Mouse (Mus musculus) MEL (cell line): ENCODE measurements around the gene Ogdhl. TPM values are rescaled to one million over a fixed set of nuclear protein-coding genes. Genes with fewer than 3 reads are reported as not detected.

Experiments
- DNase-seq: peaks from one replicate; pipeline ENCODE4 v3.0.0; 2011; ENCODE audit warnings: low read depth, low spot score
- H3K27ac ChIP-seq: 2 replicates; pipeline ENCODE4 v1.5.1; 2012; ENCODE audit warnings: low read depth, mild to moderate bottlenecking, control low read depth, low read length, moderate library complexity; ENCODE audit not compliant: control insufficient read depth
- H3K27me3 ChIP-seq, 2 experiments: fragments of 150-350 bp in 1 of 2; sonication (generic) in 1 of 2; 2 replicates each; pipeline ENCODE4 v1.6.1; 2012; ENCODE audit warnings: low read length in 2 of 2, mild to moderate bottlenecking in 2 of 2, improper control_type of control experiment in 1 of 2, moderate library complexity in 1 of 2; ENCODE audit not compliant: insufficient read depth in 2 of 2, control insufficient read depth in 1 of 2
- H3K36me3 ChIP-seq, 2 experiments: 2 replicates each; pipeline ENCODE4 v1.6.1; 2012 to 2014; ENCODE audit warnings: low read length in 2 of 2, improper control_type of control experiment in 1 of 2, inconsistent platforms in 1 of 2, mild to moderate bottlenecking in 1 of 2; ENCODE audit not compliant: insufficient read depth in 2 of 2, control insufficient read depth in 1 of 2
- H3K4me1 ChIP-seq, 2 experiments: fragments of 150-350 bp in 1 of 2; sonication (generic) in 1 of 2; 2 replicates each; pipeline ENCODE4 v1.6.1; 2012; ENCODE audit warnings: low read length in 2 of 2, improper control_type of control experiment in 1 of 2, mild to moderate bottlenecking in 1 of 2; ENCODE audit not compliant: insufficient read depth in 2 of 2, control insufficient read depth in 1 of 2
- H3K4me3 ChIP-seq, 2 experiments: fragments of 150-350 bp in 1 of 2; sonication (generic) in 1 of 2; 2 replicates each; pipeline ENCODE4 v1.5.1; 2012; ENCODE audit warnings: low read depth in 2 of 2, low read length in 2 of 2, mild to moderate bottlenecking in 2 of 2, moderate library complexity in 2 of 2, control low read depth in 1 of 2, improper control_type of control experiment in 1 of 2; ENCODE audit not compliant: control insufficient read depth in 1 of 2, insufficient read depth in 1 of 2
- H3K79me2 ChIP-seq: 2 replicates; pipeline ENCODE4 v1.6.1; 2012; ENCODE audit warnings: mild to moderate bottlenecking, low read length, moderate library complexity; ENCODE audit not compliant: control insufficient read depth, poor library complexity, insufficient read depth
- H3K9ac ChIP-seq: 2 replicates; pipeline ENCODE4 v1.6.1; 2012; ENCODE audit warnings: low read depth, mild to moderate bottlenecking, control low read depth, low read length, moderate library complexity; ENCODE audit not compliant: control insufficient read depth, poor library complexity, severe bottlenecking
- H3K9me3 ChIP-seq: fragments of 150-350 bp; sonication (generic); replicated peaks from 2 replicates; pipeline ENCODE4 v1.6.1; 2012; ENCODE audit warnings: mild to moderate bottlenecking, low read length, improper control_type of control experiment, moderate library complexity; ENCODE audit not compliant: insufficient read depth
- CHD1 ChIP-seq: IDR thresholded peaks from 2 replicates; pipeline ENCODE4 v1.6.1; 2012; ENCODE audit warnings: low read depth, mild to moderate bottlenecking, inconsistent platforms, low read length, improper control_type of control experiment
- CHD2 ChIP-seq: IDR thresholded peaks from 2 replicates; pipeline ENCODE4 v1.6.1; 2011; ENCODE audit warnings: low read length, improper control_type of control experiment
- CTCF ChIP-seq, 3 experiments: IDR thresholded peaks in 2 of 3; conservative IDR thresholded peaks in 1 of 3; 2 replicates each; pipeline ENCODE4 v1.5.1; 2011 to 2012; ENCODE audit warnings: low read length in 3 of 3, low read depth in 2 of 3, mild to moderate bottlenecking in 2 of 3, improper control_type of control experiment in 1 of 3, inconsistent platforms in 1 of 3, mixed read lengths in 1 of 3, moderate library complexity in 1 of 3; ENCODE audit not compliant: control insufficient read depth in 1 of 3, insufficient read depth in 1 of 3, poor library complexity in 1 of 3, severe bottlenecking in 1 of 3
- ETS1 ChIP-seq: IDR thresholded peaks from 2 replicates; pipeline ENCODE4 v1.6.1; 2012; ENCODE audit warnings: low read depth, mild to moderate bottlenecking, inconsistent platforms, low read length, improper control_type of control experiment, moderate library complexity
- GABPA ChIP-seq: IDR thresholded peaks from 2 replicates; pipeline ENCODE4 v1.6.1; 2012; ENCODE audit warnings: low read depth, mild to moderate bottlenecking, inconsistent platforms, low read length, improper control_type of control experiment, moderate library complexity
- HCFC1 ChIP-seq: IDR thresholded peaks from 2 replicates; pipeline ENCODE4 v1.6.1; 2012; ENCODE audit warnings: low read depth, mild to moderate bottlenecking, inconsistent platforms, low read length, improper control_type of control experiment, moderate library complexity
- JUND ChIP-seq: IDR thresholded peaks from 2 replicates; pipeline ENCODE4 v1.6.1; 2011; ENCODE audit warnings: low read depth, mild to moderate bottlenecking, improper control_type of control experiment, low read length
- MAFK ChIP-seq: IDR thresholded peaks from 2 replicates; pipeline ENCODE4 v1.6.1; 2011; ENCODE audit warnings: low read depth, mild to moderate bottlenecking, low read length, improper control_type of control experiment, borderline replicate concordance
- MYB ChIP-seq: IDR thresholded peaks from 2 replicates; pipeline ENCODE4 v1.6.1; 2011; ENCODE audit warnings: mild to moderate bottlenecking, low read depth, low read length, improper control_type of control experiment
- NELFE ChIP-seq: IDR thresholded peaks from 2 replicates; pipeline ENCODE4 v1.6.1; 2011; ENCODE audit warnings: low read depth, low read length, improper control_type of control experiment
- NRF1 ChIP-seq: IDR thresholded peaks from 2 replicates; pipeline ENCODE4 v1.6.1; 2014; ENCODE audit warnings: low read depth, mild to moderate bottlenecking, inconsistent platforms, low read length, improper control_type of control experiment, moderate library complexity; ENCODE audit not compliant: poor library complexity, insufficient read depth, severe bottlenecking
- POLR2A ChIP-seq, 2 experiments: IDR thresholded peaks; 2 replicates each; pipeline ENCODE4 v1.6.1; 2011 to 2012; ENCODE audit warnings: low read length in 2 of 2, mild to moderate bottlenecking in 2 of 2, control low read depth in 1 of 2, improper control_type of control experiment in 1 of 2, low read depth in 1 of 2, moderate library complexity in 1 of 2; ENCODE audit not compliant: control insufficient read depth in 1 of 2, insufficient read depth in 1 of 2, poor library complexity in 1 of 2
- POLR2AphosphoS2 ChIP-seq: IDR thresholded peaks from 2 replicates; pipeline ENCODE4 v1.6.1; 2011; ENCODE audit warnings: low read length, improper control_type of control experiment
- POLR2AphosphoS5 ChIP-seq: IDR thresholded peaks from 2 replicates; pipeline ENCODE4 v1.6.1; 2012; ENCODE audit warnings: low read depth, borderline replicate concordance, mild to moderate bottlenecking, inconsistent platforms, low read length, moderate library complexity, mixed read lengths
- RCOR1 ChIP-seq: IDR thresholded peaks from 2 replicates; pipeline ENCODE4 v1.6.1; 2012; ENCODE audit warnings: low read depth, mild to moderate bottlenecking, inconsistent platforms, low read length, improper control_type of control experiment
- SIN3A ChIP-seq: IDR thresholded peaks from 2 replicates; pipeline ENCODE4 v1.6.1; 2012; ENCODE audit warnings: low read length, improper control_type of control experiment, inconsistent platforms
- SMC3 ChIP-seq: IDR thresholded peaks from 2 replicates; pipeline ENCODE4 v1.6.1; 2011; ENCODE audit warnings: low read depth, low read length, improper control_type of control experiment
- TAL1 ChIP-seq: IDR thresholded peaks from 2 replicates; pipeline ENCODE4 v1.6.1; 2012; ENCODE audit warnings: mild to moderate bottlenecking, inconsistent platforms, low read length, moderate library complexity, mixed read lengths
- UBTF ChIP-seq: IDR thresholded peaks from 2 replicates; pipeline ENCODE4 v1.6.1; 2012; ENCODE audit warnings: low read depth, mild to moderate bottlenecking, inconsistent platforms, low read length, improper control_type of control experiment, moderate library complexity, borderline replicate concordance; ENCODE audit not compliant: insufficient read depth
- ZKSCAN1 ChIP-seq: IDR thresholded peaks from 2 replicates; pipeline ENCODE4 v1.6.1; 2012; ENCODE audit warnings: low read depth, mild to moderate bottlenecking, inconsistent platforms, low read length, improper control_type of control experiment, moderate library complexity
- ZMIZ1 ChIP-seq: IDR thresholded peaks from 2 replicates; pipeline ENCODE4 v1.6.1; 2012; ENCODE audit warnings: low read depth, mild to moderate bottlenecking, inconsistent platforms, low read length, improper control_type of control experiment, moderate library complexity
- polyA plus RNA-seq, 2 experiments: library from polyadenylated mRNA; stranded (reverse) in 1 of 2; unstranded in 1 of 2; fragments of >175 nt in 1 of 2; fragments of >200 nt in 1 of 2; gene quantifications; 2 replicates each; pipeline versions ENCODE4 v1.2.1 to v1.2.4; 2012; ENCODE audit warnings: low replicate concordance in 2 of 2, low read depth in 1 of 2; ENCODE audit not compliant: insufficient read length in 2 of 2, insufficient read depth in 1 of 2, missing spikeins in 1 of 2
- total RNA-seq: library from RNA; depleted of rRNA; stranded (reverse); fragments of 300-350 nt; gene quantifications from 2 replicates; pipeline ENCODE4 v1.2.3, GENCODE M21; 2012

The Ogdhl gene
- total and polyA plus RNA-seq, 3 experiments: 9.4 to 12.6 TPM; not detected in 1

GRCm38 (mm10) chr14:32344176-32344575 lies 22.4 kb downstream of the Ogdhl start:
- Histone ChIP-seq H3K27me3 (no peaks in the 10 kb centered on the region), H3K36me3 (no peaks in the 10 kb centered on the region), H3K9me3 (no peaks in the 10 kb centered on the region)

GRCm38 (mm10) chr14:32344694-32345093 lies 22.9 kb downstream of the Ogdhl start:
- Histone ChIP-seq H3K4me3 (no peak overlapping the region), H3K36me3 (no peaks in the 10 kb centered on the region), H3K9me3 (no peaks in the 10 kb centered on the region), H3K27ac (no peak overlapping the region), H3K27me3 (no peaks in the 10 kb centered on the region), H3K9ac (no peak overlapping the region), H3K4me1 (no peaks in the 10 kb centered on the region), H3K79me2 (no peaks in the 10 kb centered on the region)
- TF ChIP-seq UBTF (no peak), CHD2 (no peak), CTCF (IDR thresholded peaks at IDR 0.05 in 2 of 3, conservative IDR thresholded peaks at IDR 0.05 in 1 of 3; ENCODE audit: control insufficient read depth in 1 of 3, insufficient read depth in 1 of 3, low read depth in 2 of 3, low read length in 3 of 3, poor library complexity in 1 of 3, severe bottlenecking in 1 of 3) (no peak), GABPA (no peak), SIN3A (no peak), ZKSCAN1 (no peak), POLR2A (IDR thresholded peaks at IDR 0.05; ENCODE audit: control insufficient read depth in 1 of 2, insufficient read depth in 1 of 2, low read depth in 1 of 2, low read length in 2 of 2, poor library complexity in 1 of 2) (no peak), JUND (no peak), ETS1 (no peak), NRF1 (no peak), MYB (no peak), SMC3 (no peak), CHD1 (no peak), NELFE (no peak), RCOR1 (no peak), TAL1 (no peak), MAFK (no peak), ZMIZ1 (no peak), HCFC1 (no peak), POLR2AphosphoS2 (no peak)
- no peak for DNase-seq

More at GRCm38 (mm10) chr14:32344176-32344575, 22.4 kb downstream of the Ogdhl start:
- no peak overlapping the region for H3K9ac ChIP-seq
- no peak overlapping the region for H3K4me3 ChIP-seq
- no peak for TF ChIP-seq POLR2AphosphoS2
- no peak for TF ChIP-seq POLR2AphosphoS5
- no peak for TF ChIP-seq POLR2A (IDR thresholded peaks at IDR 0.05; ENCODE audit: control insufficient read depth in 1 of 2, insufficient read depth in 1 of 2, low read depth in 1 of 2, low read length in 2 of 2, poor library complexity in 1 of 2)
- TF ChIP-seq GABPA: no peak
- H3K79me2 ChIP-seq: no peaks in the 10 kb centered on the region
- no peak for DNase-seq
- H3K27ac ChIP-seq: no peak overlapping the region
- H3K4me1 ChIP-seq: no peaks in the 10 kb centered on the region
